Mouse (Mus musculus) B cell, adult 2 months (primary cell): Measurements from ENCODE around the gene Zer1.
"Not testable (repeated sequence)": the region's sequence is repeated elsewhere in the genome, so short reads cannot be mapped to it uniquely, and the experiment has no call there.

Experiments
- DNase-seq, 2 experiments: peaks; one replicate each; pipeline ENCODE4 v3.0.0; 2022

Zer1 gene

GRCm38 (mm10) chr2:30124472-30125274 lies at the start of gene Zer1:
Gene Zer1 (minus strand): TSS chr2:30124585.
- peak; percentile 93 for DNase-seq

- no peak for DNase-seq
Observed at GRCm38 (mm10) chr2:30173541-30174240, 49.3 kb upstream of the Zer1 start.

GRCm38 (mm10) chr2:30171997-30172382 lies 47.6 kb upstream of the Zer1 start:
- DNase-seq = no peak

GRCm38 (mm10) chr2:30171371-30171996 lies 47.1 kb upstream of the Zer1 start, which contains the start of gene Endog:
Gene Endog (plus strand): TSS chr2:30171493.
- DNase-seq = peak; percentile 75

GRCm38 (mm10) chr2:30166677-30167076 lies 42.3 kb upstream of the Zer1 start:
- peak; percentile 9 to 21 for DNase-seq

GRCm38 (mm10) chr2:30164340-30164932 lies 40.1 kb upstream of the Zer1 start:
- DNase-seq = no peak

GRCm38 (mm10) chr2:30161809-30162208 lies 37.4 kb upstream of the Zer1 start:
- DNase-seq = peak; percentile 50 to 60

- DNase-seq = not testable (repeated sequence)
Observed at GRCm38 (mm10) chr2:30159871-30160270, 35.5 kb upstream of the Zer1 start.

GRCm38 (mm10) chr2:30152616-30153015 lies 28.2 kb upstream of the Zer1 start:
- no peak for DNase-seq

- no peak for DNase-seq
Observed at GRCm38 (mm10) chr2:30151840-30152239, 27.5 kb upstream of the Zer1 start.

- no peak for DNase-seq
Observed at GRCm38 (mm10) chr2:30147466-30147865, 23.1 kb upstream of the Zer1 start.

- no peak for DNase-seq
Observed at GRCm38 (mm10) chr2:30144436-30144835, 20.1 kb upstream of the Zer1 start.

GRCm38 (mm10) chr2:30140021-30140420 lies 15.6 kb upstream of the Zer1 start:
- DNase-seq = not testable (repeated sequence)

GRCm38 (mm10) chr2:30136458-30136857 lies 12.1 kb upstream of the Zer1 start:
- DNase-seq = no peak

GRCm38 (mm10) chr2:30134928-30135620 lies 10.7 kb upstream of the Zer1 start:
- no peak for DNase-seq

- DNase-seq = no peak
Observed at GRCm38 (mm10) chr2:30134378-30134711, 10.0 kb upstream of the Zer1 start.

- peak; percentile 100 for DNase-seq
Observed at GRCm38 (mm10) chr2:30133613-30134377, 9.4 kb upstream of the Zer1 start, which contains the start of gene Tbc1d13. Gene Tbc1d13 (plus strand): TSS chr2:30133746.

GRCm38 (mm10) chr2:30132801-30133612 lies 8.6 kb upstream of the Zer1 start:
- DNase-seq = peak in 1 of 2 experiments; percentile 13

- peak; percentile 29 to 33 for DNase-seq
Observed at GRCm38 (mm10) chr2:30131240-30131639, 6.9 kb upstream of the Zer1 start.

- DNase-seq = no peak
Observed at GRCm38 (mm10) chr2:30130156-30130555, 5.8 kb upstream of the Zer1 start.

GRCm38 (mm10) chr2:30128789-30129188 lies 4.4 kb upstream of the Zer1 start:
- peak; percentile 62 to 69 for DNase-seq
